Mouse (Mus musculus) kidney, adult 2 months (tissue): ENCODE measurements at regions not wholly inside any gene's neighbourhood (a gene's known extent, or its start where the extent isn't known, plus 50 kb on each side); places are given as distances from the start of the nearest gene placed in this dataset.

Source experiments
- DNase-seq: peaks from one replicate; pipeline ENCODE4 v3.0.0; 2021
- H3K27ac ChIP-seq: fragments of 200-500 bp; 2 replicates; pipeline ENCODE4 v1.5.1; 2012; ENCODE audit warnings: low read depth, low read length, control low read depth, inconsistent platforms; ENCODE audit not compliant: insufficient read depth
- H3K27me3 ChIP-seq: fragments of 200-500 bp; replicated peaks from 2 replicates; pipeline ENCODE4 v1.6.1; 2012; ENCODE audit warnings: mild to moderate bottlenecking, moderate library complexity, low read length, inconsistent platforms; ENCODE audit not compliant: control insufficient read depth, insufficient read depth
- H3K36me3 ChIP-seq: fragments of 200-500 bp; 2 replicates; pipeline ENCODE4 v1.6.1; 2012; ENCODE audit warnings: mild to moderate bottlenecking, moderate library complexity, low read length, inconsistent platforms; ENCODE audit not compliant: control insufficient read depth, insufficient read depth
- H3K4me1 ChIP-seq: fragments of 200-500 bp; 2 replicates; pipeline ENCODE4 v1.6.1; 2011; ENCODE audit warnings: low read length; ENCODE audit not compliant: control insufficient read depth, insufficient read depth
- H3K4me3 ChIP-seq: fragments of 200-500 bp; 2 replicates; pipeline ENCODE4 v1.5.1; 2011; ENCODE audit warnings: mild to moderate bottlenecking, low read depth, low read length, control low read depth; ENCODE audit not compliant: insufficient read depth
- CTCF ChIP-seq: fragments of 200-500 bp; conservative IDR thresholded peaks from 2 replicates; pipeline ENCODE4 v1.5.1; 2011; ENCODE audit warnings: low read depth, mild to moderate bottlenecking, control low read depth, low read length, moderate library complexity, mixed read lengths; ENCODE audit not compliant: insufficient read depth, insufficient read length
- POLR2A ChIP-seq: fragments of 200-500 bp; IDR thresholded peaks from one replicate; pipeline ENCODE4 v1.6.1; 2011; ENCODE audit warnings: low read depth, low read length, control low read depth
- WGBS: fragments of 180-500 bp; shearing (Covaris S2); methylation state at CpG from one replicate; pipeline ENCODE4 v1.1.7; 2018; 5-methylcytosine and 5-hydroxymethylcytosine counted together

- Histone ChIP-seq H3K27me3 (no peaks in the 10 kb centered on the region), H3K36me3 (no peaks in the 10 kb centered on the region), H3K4me3 (no peak overlapping the region), H3K27ac (peak overlapping the region; percentile 73; the same call in 1 of the 2 replicates), H3K4me1 (peaks cover 17% of the 10 kb centered on the region)
- TF ChIP-seq CTCF, result no peak
- TF ChIP-seq POLR2A, result no peak
- WGBS, result 40% methylated on average over 17 of the region's 17 CpGs
- peak; percentile 82 for DNase-seq
Observed at GRCm38 (mm10) chr16:87783561-87784304, 85.0 kb downstream of the Bach1 start.

- DNase-seq, result peak; percentile 63
- no peaks in the 10 kb centered on the region for H3K27me3 ChIP-seq
- TF ChIP-seq POLR2A, result no peak
- no peak for TF ChIP-seq CTCF
- peaks cover 17% of the 10 kb centered on the region for H3K4me1 ChIP-seq
- peak overlapping the region; percentile 73 for H3K27ac ChIP-seq
- H3K4me3 ChIP-seq, result 0 out of 2 replicates have a peak overlapping the region, but pooled peaks have one; percentile 13
- 23% methylated on average over 13 of the region's 13 CpGs for WGBS
- no peaks in the 10 kb centered on the region for H3K36me3 ChIP-seq
Observed at GRCm38 (mm10) chr16:87784405-87784994, 85.8 kb downstream of the Bach1 start.

DNA sequence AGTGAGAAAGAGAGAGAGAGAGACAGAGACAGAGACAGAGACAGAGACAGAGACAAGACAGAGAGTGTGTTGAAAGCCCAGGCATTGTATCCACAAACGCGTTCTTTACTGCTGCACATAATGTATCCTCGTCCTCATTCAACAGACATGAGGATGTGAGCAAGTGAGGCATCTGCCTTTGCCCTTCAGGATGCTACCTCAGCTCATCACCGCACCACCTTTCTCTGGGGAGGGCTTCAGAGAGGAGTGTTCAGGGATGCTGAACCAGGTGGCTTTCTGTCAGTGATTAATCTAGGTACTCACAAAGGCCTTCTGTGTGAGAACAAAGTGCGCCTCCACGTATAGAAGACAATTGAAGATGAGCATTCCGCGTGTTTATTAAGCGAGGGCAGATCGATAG, 90.8 kb downstream of the Bach1 start:
- 71% methylated on average over 10 of the region's 10 CpGs for WGBS
- Histone ChIP-seq H3K27me3 (no peaks in the 10 kb centered on the region), H3K36me3 (no peaks in the 10 kb centered on the region), H3K4me1 (peaks cover 3% of the 10 kb centered on the region; the same call in 1 of the 2 replicates), H3K4me3 (no peak overlapping the region), H3K27ac (no peak overlapping the region)
- TF ChIP-seq CTCF, result no peak
- TF ChIP-seq POLR2A, result no peak
- no peak for DNase-seq

- Histone ChIP-seq H3K4me3 (no peak overlapping the region), H3K36me3 (no peaks in the 10 kb centered on the region), H3K27me3 (no peaks in the 10 kb centered on the region), H3K27ac (no peak overlapping the region), H3K4me1 (no peaks in the 10 kb centered on the region)
- TF ChIP-seq CTCF (no peak), POLR2A (no peak)
- 19% methylated on average over 6 of the region's 6 CpGs for WGBS
- no peak for DNase-seq
Observed at GRCm38 (mm10) chr16:87789957-87790356, 91.2 kb downstream of the Bach1 start.

DNA sequence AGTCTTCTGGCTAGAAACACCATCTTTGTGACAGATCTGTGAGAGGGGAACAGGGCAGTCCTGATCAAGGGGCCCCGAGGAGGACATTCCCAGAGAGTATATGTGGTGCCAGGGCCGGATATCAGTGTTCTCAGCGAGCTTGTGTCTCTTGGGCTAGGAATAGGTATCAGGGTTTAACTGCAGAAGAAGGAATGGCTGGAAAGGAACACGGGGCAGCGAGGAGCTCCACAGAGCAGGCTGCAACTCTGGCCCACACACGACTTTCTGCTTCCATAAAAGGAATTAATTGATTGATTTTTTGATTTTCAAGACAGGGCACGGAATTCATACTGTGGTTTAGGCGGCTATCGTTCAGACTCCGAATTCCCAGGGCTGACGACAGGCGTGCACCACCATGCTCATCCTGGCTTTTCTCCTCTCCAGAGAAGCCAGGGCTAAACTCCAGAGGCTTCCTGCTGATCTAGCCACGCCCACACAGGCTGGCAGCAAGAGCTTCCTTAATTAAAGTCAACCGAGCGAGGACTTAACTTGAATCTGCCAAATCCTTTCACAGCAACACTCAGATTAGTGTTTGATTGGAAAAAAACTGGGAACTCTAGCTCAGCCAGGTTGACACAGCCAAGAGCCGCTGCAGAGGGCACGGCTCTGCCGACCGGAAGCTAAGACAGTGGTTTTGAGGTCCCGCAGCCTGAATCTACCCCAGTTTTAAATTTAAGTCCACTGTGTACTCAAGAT, 97.9 kb downstream of the Bach1 start:
- Histone ChIP-seq H3K4me1 (peaks cover 4% of the 10 kb centered on the region; the same call in 1 of the 2 replicates), H3K27me3 (no peaks in the 10 kb centered on the region), H3K4me3 (0 out of 2 replicates have a peak overlapping the region, but pooled peaks have one; percentile 14), H3K36me3 (no peaks in the 10 kb centered on the region), H3K27ac (peak overlapping the region; percentile 10; the same call in 1 of the 2 replicates)
- TF ChIP-seq POLR2A (no peak), CTCF (no peak)
- 9% methylated on average over 20 of the region's 20 CpGs for WGBS
- DNase-seq, result peak; percentile 88

- Histone ChIP-seq H3K27me3 (no peaks in the 10 kb centered on the region), H3K27ac (no peak overlapping the region), H3K4me3 (no peak overlapping the region), H3K4me1 (no peaks in the 10 kb centered on the region; the same call in 1 of the 2 replicates), H3K36me3 (no peaks in the 10 kb centered on the region)
- TF ChIP-seq CTCF (no peak), POLR2A (no peak)
- no peak for DNase-seq
- whole genome bisulfite sequencing, result 96% methylated on average over 4 of the region's 4 CpGs
Observed at GRCm38 (mm10) chr16:87802317-87802716, 103.6 kb downstream of the Bach1 start.

DNA sequence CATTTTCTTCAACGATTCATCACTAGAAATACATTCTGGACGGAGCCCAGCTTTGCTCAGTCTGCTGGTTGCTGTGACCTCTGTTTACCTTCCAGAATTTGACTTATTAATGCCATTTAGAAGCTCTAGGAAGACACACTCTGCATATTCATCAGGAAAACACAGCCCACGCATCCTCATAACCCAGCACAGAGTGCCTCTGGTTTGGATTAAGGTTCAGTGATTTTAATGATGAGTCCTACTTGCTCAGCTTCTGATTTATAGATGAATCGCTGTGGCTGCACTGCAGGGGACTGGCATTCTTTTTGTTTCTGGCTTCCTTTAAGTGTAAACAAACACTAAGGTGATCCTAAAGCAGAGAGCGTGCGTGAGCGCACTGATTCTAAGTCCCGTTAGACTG, 118.8 kb downstream of the Bach1 start:
- Histone ChIP-seq H3K27me3 (0 out of 2 replicates have a peak, but pooled peaks cover 1% of the 10 kb centered on the region), H3K27ac (no peak overlapping the region), H3K36me3 (no peaks in the 10 kb centered on the region), H3K4me1 (no peaks in the 10 kb centered on the region), H3K4me3 (no peak overlapping the region)
- WGBS, result 41% methylated on average over 8 of the region's 8 CpGs
- DNase-seq, result no peak
- no peak for TF ChIP-seq POLR2A
- TF ChIP-seq CTCF, result no peak
